Mouse (Mus musculus) forebrain, embryonic 15.5 days (tissue): ENCODE measurements around the gene Kdm2a. TPM values are rescaled to one million over a fixed set of nuclear protein-coding genes. Genes with fewer than 3 reads are reported as not detected.
"Not testable (repeated sequence)": the region's sequence is repeated elsewhere in the genome, so short reads cannot be mapped to it uniquely, and the experiment has no call there.

Experiments used
- ATAC-seq: fragments of 200-750 bp; cut with Nextera tagmentation; replicated peaks from 2 replicates; pipeline ENCODE4 v1.8.0; 2017; ENCODE audit warnings: mild to moderate bottlenecking, moderate TSS enrichment, moderate library complexity
- H3K27ac ChIP-seq: fragments of 300-500 bp; sonication (generic); replicated peaks from 2 replicates; pipeline ENCODE4 v1.5.1; 2015; ENCODE audit warnings: mild to moderate bottlenecking, inconsistent platforms
- H3K27me3 ChIP-seq: fragments of 300-500 bp; sonication (generic); 2 replicates; pipeline ENCODE4 v1.6.1; 2015; ENCODE audit warnings: inconsistent platforms
- H3K36me3 ChIP-seq: fragments of 300-500 bp; sonication (generic); 2 replicates; pipeline ENCODE4 v1.6.1; 2015; ENCODE audit warnings: mild to moderate bottlenecking, inconsistent platforms
- H3K4me1 ChIP-seq: fragments of 300-500 bp; sonication (generic); 2 replicates; pipeline ENCODE4 v1.6.1; 2015; ENCODE audit warnings: inconsistent platforms
- H3K4me2 ChIP-seq: fragments of 300-500 bp; sonication (generic); replicated peaks from 2 replicates; pipeline ENCODE4 v1.6.1; 2015; ENCODE audit warnings: mild to moderate bottlenecking, inconsistent platforms
- H3K4me3 ChIP-seq: fragments of 300-500 bp; sonication (generic); 2 replicates; pipeline ENCODE4 v1.5.1; 2015; ENCODE audit warnings: mild to moderate bottlenecking, inconsistent platforms
- H3K9ac ChIP-seq: fragments of 300-500 bp; sonication (generic); replicated peaks from 2 replicates; pipeline ENCODE4 v1.6.1; 2015; ENCODE audit warnings: mild to moderate bottlenecking, inconsistent platforms
- H3K9me3 ChIP-seq: fragments of 300-500 bp; sonication (generic); 2 replicates; pipeline ENCODE4 v1.6.1; 2016; ENCODE audit warnings: inconsistent platforms
- WGBS: fragments of 180-500 bp; shearing (Covaris S2); methylation state at CpG from one replicate; pipeline ENCODE4 v1.1.7; 2015; ENCODE audit warnings: mixed read lengths; 5-methylcytosine and 5-hydroxymethylcytosine counted together
- polyA plus RNA-seq: library from polyadenylated mRNA; unstranded; fragments of >200 nt; fragmentation: Nextera tagmentation; extraction: Ambion mirVana; gene quantifications from 2 replicates; pipeline ENCODE4 v1.2.1, GENCODE M21; 2015

The Kdm2a gene
- polyA plus RNA-seq, 1 experiment from 2014 or later = 40.3 TPM

DNA sequence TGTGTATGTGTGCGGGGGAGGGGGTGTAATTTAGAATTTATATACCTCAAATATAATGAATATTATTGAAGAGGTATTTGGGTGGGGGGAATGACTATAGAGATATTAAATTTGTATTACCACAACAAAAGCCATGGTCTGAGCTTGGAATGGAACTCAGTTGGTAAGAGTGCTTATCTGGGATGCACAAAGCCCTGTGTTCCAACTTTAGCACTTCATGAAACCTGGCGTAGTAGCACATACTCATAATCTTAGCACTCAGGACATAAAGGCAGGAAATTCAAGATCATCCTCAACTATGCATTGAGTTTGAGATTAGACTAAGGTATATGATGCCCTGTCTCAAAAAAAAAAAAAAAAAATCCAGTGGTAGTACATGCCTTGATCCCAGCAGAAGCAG lies 6.8 kb upstream of the Kdm2a start:
- ATAC-seq = no peak
- 92% methylated on average over 2 of the region's 2 CpGs for WGBS
- no peak overlapping the region for H3K27ac ChIP-seq
- no peaks in the 10 kb centered on the region for H3K27me3 ChIP-seq
- no peaks in the 10 kb centered on the region for H3K36me3 ChIP-seq
- no peak overlapping the region for H3K4me2 ChIP-seq
- no peaks in the 10 kb centered on the region for H3K4me1 ChIP-seq
- no peak overlapping the region for H3K9ac ChIP-seq
- no peak overlapping the region for H3K4me3 ChIP-seq
- H3K9me3 ChIP-seq = no peaks in the 10 kb centered on the region

DNA sequence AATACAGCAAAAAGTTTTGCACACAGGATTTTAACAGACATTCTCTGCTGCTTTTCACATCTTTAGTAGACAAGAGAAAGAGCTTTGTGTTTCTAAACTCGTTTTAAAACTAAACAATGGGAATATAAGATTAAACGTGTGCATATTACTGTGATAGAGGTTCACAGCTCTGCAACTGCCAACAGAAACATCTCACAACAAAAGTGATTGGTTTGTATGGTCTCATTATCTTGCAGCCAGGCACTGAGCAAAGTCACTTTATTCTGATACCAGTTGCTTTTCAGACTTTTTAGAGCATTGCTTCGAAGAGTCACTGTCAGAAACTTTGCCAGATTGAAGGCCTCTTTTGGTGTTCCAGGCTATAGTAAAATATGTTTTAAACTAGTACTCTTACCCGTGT lies 874 bp upstream of the Kdm2a start:
- Histone ChIP-seq H3K4me3 (no peak overlapping the region), H3K4me2 (no peak overlapping the region), H3K4me1 (peaks cover 23% of the 10 kb centered on the region), H3K9me3 (no peaks in the 10 kb centered on the region), H3K9ac (no peak overlapping the region), H3K36me3 (no peaks in the 10 kb centered on the region), H3K27me3 (no peaks in the 10 kb centered on the region), H3K27ac (no peak overlapping the region)
- ATAC-seq = no peak
- WGBS = 74% methylated on average over 4 of the region's 4 CpGs

DNA sequence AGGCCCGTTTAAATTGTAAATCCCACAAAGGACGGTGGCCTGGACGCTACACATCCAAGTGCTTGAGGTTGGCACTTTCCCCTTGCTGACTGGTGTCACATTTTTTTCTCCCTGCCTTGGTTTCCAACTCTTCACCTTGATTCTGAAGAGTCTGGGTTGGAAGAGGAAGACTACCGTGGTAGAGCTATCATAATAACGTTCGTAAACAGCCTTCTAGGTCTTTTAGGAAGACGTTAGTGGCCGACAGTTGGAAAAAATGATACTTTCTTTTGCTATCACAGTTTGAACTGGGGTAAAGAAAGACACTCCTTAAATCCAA lies 504 bp upstream of the Kdm2a start:
- peaks cover 25% of the 10 kb centered on the region for H3K4me1 ChIP-seq
- H3K4me2 ChIP-seq = peak overlapping the region; percentile 89
- peak overlapping the region; percentile 96 for H3K4me3 ChIP-seq
- no peak for ATAC-seq
- H3K27ac ChIP-seq = peak overlapping the region; percentile 86; the same call in 1 of the 2 replicates
- H3K9me3 ChIP-seq = no peaks in the 10 kb centered on the region
- H3K27me3 ChIP-seq = no peaks in the 10 kb centered on the region
- H3K36me3 ChIP-seq = no peaks in the 10 kb centered on the region
- 33% methylated on average over 8 of the region's 8 CpGs for WGBS
- H3K9ac ChIP-seq = peak overlapping the region; percentile 69

DNA sequence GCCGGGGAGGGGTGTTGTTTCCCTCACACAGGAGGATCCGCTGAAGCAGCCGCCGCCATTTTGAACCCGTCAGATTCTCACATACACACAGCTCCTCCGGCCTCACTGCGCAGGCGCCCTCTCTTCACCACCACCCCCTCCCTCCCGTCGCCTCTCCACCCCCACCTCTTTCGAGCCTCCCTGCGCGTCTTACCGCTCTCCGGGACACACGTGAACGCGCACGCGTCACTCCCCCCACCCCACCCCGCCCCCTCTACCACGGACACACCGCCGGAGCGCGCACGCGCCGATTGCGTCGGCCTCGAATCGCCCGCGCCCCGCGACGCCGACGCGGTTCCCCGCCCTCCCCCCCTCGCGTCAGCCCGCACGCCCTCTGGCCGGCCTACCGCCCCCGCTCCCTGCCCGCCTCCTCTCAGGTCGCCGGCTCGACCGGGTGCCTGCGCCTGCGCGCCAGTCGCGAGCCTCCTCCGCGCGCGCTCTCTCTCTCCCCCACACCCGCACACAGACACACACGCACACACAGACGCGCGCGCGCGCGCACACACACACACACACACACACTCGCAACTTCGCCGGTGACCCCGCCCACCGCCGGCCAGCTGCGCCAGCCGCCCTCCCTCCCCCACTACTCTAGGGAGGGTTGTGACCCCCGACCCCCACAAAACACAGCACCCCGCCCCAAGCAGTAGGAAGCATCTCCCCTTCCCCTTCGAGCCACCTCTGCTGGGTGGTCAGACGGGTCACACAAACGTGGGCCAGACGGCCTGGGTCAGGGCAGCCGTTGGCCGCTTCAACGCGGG lies 887 bp downstream of the Kdm2a start:
- H3K27me3 ChIP-seq = no peaks in the 10 kb centered on the region
- under 1% methylated on average over 52 of the region's 90 CpGs for WGBS
- H3K4me1 ChIP-seq = peaks cover 37% of the 10 kb centered on the region
- peak; percentile 92 for ATAC-seq
- H3K9ac ChIP-seq = peak overlapping the region; percentile 95
- no peaks in the 10 kb centered on the region for H3K9me3 ChIP-seq
- peak overlapping the region; percentile 96 for H3K4me3 ChIP-seq
- peak overlapping the region; percentile 89 for H3K4me2 ChIP-seq
- peak overlapping the region; percentile 96 for H3K27ac ChIP-seq
- peaks cover 4% of the 10 kb centered on the region for H3K36me3 ChIP-seq

DNA sequence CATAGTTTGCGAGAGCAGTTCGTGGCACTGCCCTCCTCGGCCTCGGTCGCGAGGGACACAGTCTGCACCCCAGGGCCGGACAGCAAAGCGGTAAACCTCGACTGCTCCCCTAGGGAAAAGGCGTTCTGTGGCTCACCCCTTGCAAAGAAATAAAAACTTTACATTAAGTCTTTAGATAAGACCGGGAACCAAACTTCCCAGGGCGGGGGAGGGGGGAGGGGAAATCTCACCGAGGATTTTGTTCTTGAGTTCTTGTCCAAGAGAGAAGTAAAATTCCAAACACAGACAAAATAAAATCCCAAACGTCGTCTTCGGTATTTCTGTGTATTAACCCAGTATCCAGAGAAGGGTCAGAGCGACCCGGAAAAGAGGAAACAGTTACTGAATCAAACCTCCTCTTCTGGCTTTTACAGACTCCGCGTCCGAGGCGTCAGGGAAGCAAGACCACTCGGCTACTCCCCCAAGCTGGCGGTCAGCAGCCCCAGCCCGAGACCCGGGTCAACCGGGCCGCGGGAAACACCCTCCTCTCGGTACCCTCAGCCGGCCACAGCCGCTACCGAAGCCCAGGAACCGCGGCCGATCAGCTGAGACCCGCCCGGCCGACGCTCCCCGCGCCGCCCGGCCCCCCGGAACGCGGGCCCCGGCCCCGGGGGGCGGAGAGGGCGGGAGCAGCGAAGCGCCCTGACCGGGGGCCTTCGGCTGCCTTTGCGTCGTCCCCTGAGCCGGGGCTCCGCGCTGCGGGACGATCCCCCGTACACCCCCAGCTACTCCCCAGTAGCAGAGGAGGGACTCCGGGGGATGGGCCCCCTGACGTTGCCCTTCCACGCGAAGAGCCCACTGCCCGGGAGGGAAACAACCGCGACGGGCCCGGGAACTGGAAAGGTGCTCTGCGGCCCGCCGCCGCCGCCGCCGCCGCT lies 1.7 kb downstream of the Kdm2a start:
- Histone ChIP-seq H3K9me3 (no peaks in the 10 kb centered on the region), H3K4me3 (peak overlapping the region; percentile 96), H3K9ac (peak overlapping the region; percentile 95), H3K27ac (peak overlapping the region; percentile 96), H3K27me3 (no peaks in the 10 kb centered on the region), H3K4me1 (peaks cover 45% of the 10 kb centered on the region), H3K36me3 (peaks cover 4% of the 10 kb centered on the region), H3K4me2 (peak overlapping the region; percentile 86)
- ATAC-seq = peak; percentile 70
- WGBS = under 1% methylated on average over 78 of the region's 80 CpGs

DNA sequence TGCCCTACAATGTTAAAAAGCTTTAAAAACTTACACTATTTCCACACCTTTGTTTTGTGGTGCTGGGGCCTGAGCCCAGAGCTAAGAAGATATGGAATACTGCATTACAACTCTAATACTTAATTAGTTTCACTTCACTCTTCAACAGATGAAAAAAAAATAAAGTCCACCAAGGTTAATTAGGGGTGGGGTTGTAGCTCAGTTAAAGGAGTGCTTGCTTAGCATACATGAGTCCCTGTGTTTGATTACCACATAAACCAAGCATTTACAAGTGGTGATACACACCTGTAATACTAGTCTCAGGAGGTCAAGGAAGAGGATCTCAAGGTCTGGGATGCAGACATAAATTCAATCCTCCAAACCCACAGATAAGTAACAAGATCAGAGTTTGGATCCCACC lies 10.8 kb downstream of the Kdm2a start:
- no peak for ATAC-seq
- Histone ChIP-seq H3K9me3 (no peaks in the 10 kb centered on the region), H3K27ac (no peak overlapping the region)

DNA sequence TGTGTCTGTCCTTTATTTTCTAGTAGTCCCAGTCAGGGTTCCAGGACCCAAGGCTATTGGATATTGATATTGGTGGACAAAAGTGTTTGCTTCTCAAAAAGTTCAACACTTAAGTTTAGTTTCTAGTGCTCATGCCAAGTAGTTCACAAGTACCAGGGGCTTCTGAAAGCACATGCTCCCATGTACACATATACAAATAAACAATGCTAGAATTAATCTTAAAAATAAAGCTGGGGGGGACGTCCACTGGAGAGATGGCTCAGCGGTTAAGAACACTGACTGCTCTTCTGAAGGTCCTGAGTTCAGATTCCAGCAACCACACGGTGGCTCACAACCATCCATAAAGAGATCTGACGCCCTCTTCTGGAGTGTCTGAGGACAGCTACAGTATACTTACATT lies 13.1 kb downstream of the Kdm2a start:
- Histone ChIP-seq H3K9ac (no peak overlapping the region), H3K4me1 (no peaks in the 10 kb centered on the region), H3K36me3 (peaks cover 9% of the 10 kb centered on the region), H3K27ac (no peak overlapping the region), H3K4me2 (no peak overlapping the region), H3K27me3 (no peaks in the 10 kb centered on the region), H3K4me3 (no peak overlapping the region), H3K9me3 (no peaks in the 10 kb centered on the region)
- ATAC-seq = no peak
- 81% methylated on average over 4 of the region's 4 CpGs for WGBS

More for the DNA sequence above, 10.8 kb downstream of the Kdm2a start:
- Histone ChIP-seq H3K4me2 (no peak overlapping the region), H3K36me3 (peaks cover 13% of the 10 kb centered on the region), H3K9ac (no peak overlapping the region), H3K4me3 (no peak overlapping the region), H3K27me3 (no peaks in the 10 kb centered on the region), H3K4me1 (peaks cover 9% of the 10 kb centered on the region)

DNA sequence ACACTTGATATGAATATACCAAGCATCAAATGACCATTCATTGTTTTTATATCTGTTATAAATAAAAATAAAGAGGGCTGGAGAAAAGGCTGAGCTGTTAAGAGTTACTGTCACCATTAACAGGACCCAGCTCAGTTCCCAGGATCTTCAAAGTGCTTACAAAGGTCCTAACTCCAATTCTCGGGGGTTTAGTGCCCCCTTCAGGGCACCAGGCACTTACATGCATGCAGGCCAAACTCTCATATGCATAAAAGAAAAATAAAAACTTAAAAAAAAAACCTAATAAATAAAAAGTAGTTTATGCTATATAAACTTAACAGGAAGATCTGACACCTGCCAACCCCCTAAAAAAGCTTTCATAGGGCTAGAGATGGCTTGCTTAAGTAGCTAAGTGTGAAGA lies 13.8 kb downstream of the Kdm2a start:
- Histone ChIP-seq H3K4me3 (no peak overlapping the region), H3K9me3 (no peaks in the 10 kb centered on the region), H3K4me2 (no peak overlapping the region), H3K4me1 (no peaks in the 10 kb centered on the region), H3K27me3 (no peaks in the 10 kb centered on the region), H3K27ac (no peak overlapping the region), H3K9ac (no peak overlapping the region), H3K36me3 (peaks cover 9% of the 10 kb centered on the region)
- WGBS = 38% methylated on average over 1 of the region's 1 CpGs
- no peak for ATAC-seq

DNA sequence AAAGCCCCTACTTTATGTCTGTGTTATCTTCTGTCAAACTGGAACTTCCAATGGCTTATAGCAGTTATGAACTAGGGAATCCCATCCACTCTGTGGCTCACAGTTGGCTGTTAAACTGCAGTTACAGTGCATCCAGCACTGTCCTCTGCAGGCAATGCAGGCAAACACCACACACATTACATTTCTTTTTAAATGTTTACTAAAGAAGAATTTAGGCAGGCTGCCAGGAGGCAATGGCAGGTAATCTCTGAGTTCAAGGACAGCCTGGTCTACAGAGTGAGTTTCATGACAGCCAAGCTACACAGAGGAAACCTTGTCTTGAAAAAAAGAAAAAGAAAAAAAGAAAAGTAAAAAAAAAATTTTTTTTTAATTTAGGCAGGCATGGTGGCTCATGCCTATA lies 14.8 kb downstream of the Kdm2a start:
- ATAC-seq = no peak
- H3K36me3 ChIP-seq = peaks cover 7% of the 10 kb centered on the region

DNA sequence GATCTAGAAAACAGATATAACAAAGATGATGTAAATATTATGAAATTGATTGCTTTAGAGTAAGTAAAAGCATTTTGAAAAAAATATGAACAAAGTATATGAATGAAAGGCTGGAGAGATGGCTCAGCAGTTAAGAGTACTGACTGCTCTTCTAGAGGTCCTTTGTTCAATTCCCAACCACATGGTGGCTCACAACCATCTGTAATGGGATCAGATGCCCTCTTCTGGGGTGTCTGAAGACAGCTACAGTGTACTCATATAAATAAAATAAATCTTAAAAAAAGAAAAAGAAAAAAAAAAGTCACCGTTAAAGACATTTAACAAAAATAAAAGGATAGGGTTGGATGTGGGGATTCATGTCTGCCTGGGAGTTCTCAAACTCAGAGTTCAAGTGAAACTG lies 15.8 kb downstream of the Kdm2a start:
- H3K27me3 ChIP-seq, H3K36me3 ChIP-seq, H3K4me1 ChIP-seq, H3K4me3 ChIP-seq, H3K9ac ChIP-seq, H3K9me3 ChIP-seq, H3K4me2 ChIP-seq, ATAC-seq, H3K27ac ChIP-seq: not testable (repeated sequence)
- 94% methylated on average over 1 of the region's 1 CpGs for WGBS

More for the DNA sequence above, 14.8 kb downstream of the Kdm2a start:
- Histone ChIP-seq H3K9ac (no peak overlapping the region), H3K27me3 (no peaks in the 10 kb centered on the region), H3K4me2 (no peak overlapping the region), H3K4me1 (no peaks in the 10 kb centered on the region), H3K9me3 (no peaks in the 10 kb centered on the region), H3K27ac (no peak overlapping the region), H3K4me3 (no peak overlapping the region)

DNA sequence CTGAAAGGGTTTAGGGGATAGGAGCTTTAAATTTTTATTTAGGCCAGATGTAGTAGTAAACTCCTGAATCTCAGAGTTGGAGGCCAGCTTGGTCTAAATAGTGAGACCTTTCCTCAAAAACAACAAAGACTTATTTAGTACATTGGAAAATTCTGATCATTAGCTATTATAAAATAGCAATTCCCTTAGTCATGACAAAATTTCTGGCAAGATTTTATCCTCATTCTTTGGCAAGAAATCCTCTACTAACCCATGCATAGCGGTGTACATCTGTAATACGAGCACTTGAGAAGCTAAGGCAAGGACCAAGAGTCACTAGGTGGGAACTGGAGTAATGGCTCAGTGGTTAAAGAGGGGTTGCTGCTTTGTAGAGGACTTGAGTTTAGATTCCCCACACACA lies 27.4 kb downstream of the Kdm2a start:
- no peak overlapping the region for H3K9ac ChIP-seq
- H3K9me3 ChIP-seq = no peaks in the 10 kb centered on the region
- H3K4me3 ChIP-seq = no peak overlapping the region
- no peak for ATAC-seq
- H3K27me3 ChIP-seq = no peaks in the 10 kb centered on the region
- no peak overlapping the region for H3K27ac ChIP-seq
- 88% methylated on average over 2 of the region's 2 CpGs for WGBS
- H3K4me1 ChIP-seq = no peaks in the 10 kb centered on the region
- no peaks in the 10 kb centered on the region for H3K36me3 ChIP-seq
- no peak overlapping the region for H3K4me2 ChIP-seq

DNA sequence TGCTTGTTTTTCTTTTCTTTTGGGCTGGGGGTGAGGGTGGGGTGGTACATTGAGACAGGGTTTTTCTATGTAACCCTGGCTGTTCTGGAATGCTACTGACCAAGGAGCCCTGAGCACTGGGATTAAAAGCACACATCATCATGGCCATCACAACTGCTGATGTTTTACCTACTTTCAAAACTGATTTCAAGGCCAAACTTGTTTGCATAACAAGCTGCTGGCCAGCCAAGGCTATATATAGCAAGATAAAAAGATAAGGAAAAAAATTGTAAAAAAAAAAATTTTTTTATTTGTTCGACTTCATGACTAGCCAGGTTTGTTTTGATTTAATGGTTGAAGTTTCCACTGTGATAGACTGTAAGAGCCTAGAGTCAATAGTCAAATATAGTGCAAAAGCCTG lies 27.8 kb downstream of the Kdm2a start:
- H3K9ac ChIP-seq = no peak overlapping the region
- H3K27ac ChIP-seq = no peak overlapping the region
- H3K4me1 ChIP-seq = no peaks in the 10 kb centered on the region
- no peak for ATAC-seq
- WGBS = 88% methylated on average over 1 of the region's 1 CpGs
- no peak overlapping the region for H3K4me2 ChIP-seq
- H3K36me3 ChIP-seq = no peaks in the 10 kb centered on the region
- no peaks in the 10 kb centered on the region for H3K27me3 ChIP-seq
- H3K4me3 ChIP-seq = no peak overlapping the region
- H3K9me3 ChIP-seq = no peaks in the 10 kb centered on the region
